Mouse (Mus musculus): ENCODE results near the gene Rnf26.

GRCm38 (mm10) chr9:44084659-44085229, 28.6 kb downstream of the Rnf26 start:
- TF ChIP-seq ZNF384 (IDR thresholded peaks at IDR 0.05; ENCODE audit: low read depth, low read length) (no peak), HCFC1 (IDR thresholded peaks at IDR 0.05; ENCODE audit: borderline replicate concordance, insufficient read depth, low read length) (no peak), MAFK (IDR thresholded peaks at IDR 0.05; ENCODE audit: insufficient read depth, low read depth, low read length) (no peak), CHD2 (IDR thresholded peaks at IDR 0.05; ENCODE audit: low read depth, low read length) (no peak)
